Mouse (Mus musculus) CH12F3 (cell line): ENCODE measurements around the gene Lrit3.
"Not testable (repeated sequence)": the region's sequence is repeated elsewhere in the genome, so short reads cannot be mapped to it uniquely, and the experiment has no call there.

ENCODE experiments used
- in situ Hi-C: fragments of 300-500 bp; cut with MboI; formaldehyde crosslinking; loops from 2 replicates; pipeline ENCODE4 v1.14.3; 2020; ENCODE audit warnings: low sequenced_read_pairs

Lrit3 gene

DNA sequence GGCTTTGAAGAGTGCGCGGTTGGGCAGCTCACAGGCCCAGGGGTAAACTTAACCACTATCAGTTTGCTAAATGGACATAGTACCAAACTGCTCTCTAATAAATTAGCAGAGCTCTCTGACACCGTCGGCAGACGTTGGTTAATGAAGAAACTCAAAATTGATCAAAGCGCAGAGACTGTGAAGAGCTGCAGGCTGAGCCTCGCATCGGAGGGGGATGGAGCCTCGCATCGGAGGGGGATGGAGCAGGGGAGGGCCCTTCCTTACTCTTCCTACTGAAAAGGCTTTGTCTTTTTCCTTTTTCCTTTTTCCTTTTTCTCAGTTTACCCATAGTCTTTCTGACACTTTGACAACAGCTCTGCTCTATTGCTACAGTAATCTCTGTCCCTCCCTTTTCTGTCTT is 22.4 kb downstream of the Lrit3 start:
- in situ Hi-C loops, result no loop called here

DNA sequence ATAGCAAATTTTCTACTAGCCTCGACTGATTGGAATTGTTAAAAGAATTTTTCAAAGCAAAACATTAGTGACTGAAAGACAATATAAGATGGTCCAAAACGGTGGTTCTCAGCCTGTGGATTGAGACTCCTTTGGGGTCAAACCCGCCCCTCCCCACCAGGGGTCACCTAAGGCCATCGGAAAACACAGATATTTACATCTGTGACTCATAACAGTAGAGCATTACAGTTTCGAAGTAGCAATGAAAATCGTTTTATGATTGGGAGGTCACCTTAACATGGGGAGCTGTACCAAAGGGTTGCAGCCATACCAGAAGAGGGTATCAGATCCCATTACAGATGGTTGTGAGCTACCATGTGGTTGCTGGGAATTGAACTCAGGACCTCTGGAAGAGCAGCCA is 32.6 kb downstream of the Lrit3 start:
- in situ Hi-C loops, result no loop called here

DNA sequence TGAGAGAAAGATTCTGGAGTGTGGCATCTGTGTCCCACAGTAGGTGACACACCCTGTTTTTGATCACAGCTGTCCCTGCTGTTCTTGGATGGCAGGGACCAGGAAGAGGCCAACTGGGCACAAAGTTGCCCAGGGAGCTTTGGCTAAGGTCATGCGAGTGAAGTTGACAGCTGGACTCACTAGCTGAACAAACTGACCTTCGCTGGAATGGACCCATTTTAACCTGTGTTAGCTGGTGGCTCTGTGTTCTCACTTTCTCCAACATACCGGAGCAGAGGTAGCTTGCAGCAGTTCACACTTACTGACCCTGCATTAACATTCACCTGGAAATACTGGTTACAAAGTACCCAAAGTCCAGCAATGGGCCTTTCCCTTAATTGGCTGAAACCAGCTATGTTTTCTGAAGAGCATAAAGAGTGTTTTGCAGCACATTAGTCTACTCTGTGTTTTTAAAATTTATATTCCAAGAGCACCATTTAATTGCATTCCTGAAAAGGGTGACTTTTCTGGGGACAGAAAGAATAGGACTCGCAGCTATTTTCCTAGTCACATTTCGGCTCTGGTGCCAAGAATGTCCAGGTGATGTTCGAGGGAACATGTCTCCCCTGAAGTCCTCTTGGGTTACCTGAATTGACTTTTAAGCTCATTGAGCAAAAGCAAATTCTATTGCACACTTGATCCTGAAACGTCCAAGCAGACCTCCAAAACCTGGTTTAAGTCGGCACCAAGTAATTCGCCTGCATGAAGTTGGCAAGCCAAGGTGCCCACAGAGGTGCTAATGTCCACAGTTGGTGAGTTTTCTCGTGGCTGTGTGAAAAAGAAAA is 36.6 kb downstream of the Lrit3 start:
- in situ Hi-C loops, result no loop called here

DNA sequence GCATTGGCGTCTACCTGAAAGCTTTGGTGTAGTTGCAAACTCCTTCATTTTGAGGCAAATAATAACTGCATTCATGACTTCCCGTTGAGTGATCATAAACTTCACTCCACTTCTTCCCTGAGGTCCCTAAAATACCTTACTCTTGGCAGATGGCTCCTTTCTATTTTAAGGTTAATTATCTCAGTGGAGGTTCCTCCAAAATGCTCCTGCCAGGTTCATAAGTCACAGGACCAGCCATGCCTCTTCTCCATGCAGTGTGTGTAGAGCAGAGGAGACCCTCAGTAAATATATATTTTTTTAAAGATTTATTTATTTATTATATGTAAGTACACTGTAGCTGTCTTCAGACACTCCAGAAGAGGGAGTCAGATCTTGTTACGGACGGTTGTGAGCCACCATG is 37.7 kb downstream of the Lrit3 start:
- in situ Hi-C loops, result no loop called here

DNA sequence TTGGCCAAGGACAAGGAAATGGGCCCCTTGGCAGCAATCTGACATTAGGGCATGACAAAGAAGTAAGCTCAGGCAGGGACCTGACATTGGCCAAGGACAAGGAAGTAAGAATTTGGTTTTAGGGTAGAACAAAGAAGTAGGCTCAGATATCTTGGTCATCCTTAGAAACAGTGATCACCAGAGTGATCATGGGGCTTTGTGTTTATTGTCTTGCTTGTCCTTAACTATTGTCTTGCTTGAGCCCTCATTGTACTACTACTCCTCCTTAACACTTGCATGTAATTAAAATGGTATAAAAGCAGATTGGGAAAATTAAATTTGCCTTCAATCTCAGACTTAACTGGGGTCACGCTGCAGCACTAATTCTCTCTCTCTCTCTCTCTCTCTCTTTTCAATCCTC is 46.2 kb downstream of the Lrit3 start:
- in situ Hi-C loops, result not testable (repeated sequence)

DNA sequence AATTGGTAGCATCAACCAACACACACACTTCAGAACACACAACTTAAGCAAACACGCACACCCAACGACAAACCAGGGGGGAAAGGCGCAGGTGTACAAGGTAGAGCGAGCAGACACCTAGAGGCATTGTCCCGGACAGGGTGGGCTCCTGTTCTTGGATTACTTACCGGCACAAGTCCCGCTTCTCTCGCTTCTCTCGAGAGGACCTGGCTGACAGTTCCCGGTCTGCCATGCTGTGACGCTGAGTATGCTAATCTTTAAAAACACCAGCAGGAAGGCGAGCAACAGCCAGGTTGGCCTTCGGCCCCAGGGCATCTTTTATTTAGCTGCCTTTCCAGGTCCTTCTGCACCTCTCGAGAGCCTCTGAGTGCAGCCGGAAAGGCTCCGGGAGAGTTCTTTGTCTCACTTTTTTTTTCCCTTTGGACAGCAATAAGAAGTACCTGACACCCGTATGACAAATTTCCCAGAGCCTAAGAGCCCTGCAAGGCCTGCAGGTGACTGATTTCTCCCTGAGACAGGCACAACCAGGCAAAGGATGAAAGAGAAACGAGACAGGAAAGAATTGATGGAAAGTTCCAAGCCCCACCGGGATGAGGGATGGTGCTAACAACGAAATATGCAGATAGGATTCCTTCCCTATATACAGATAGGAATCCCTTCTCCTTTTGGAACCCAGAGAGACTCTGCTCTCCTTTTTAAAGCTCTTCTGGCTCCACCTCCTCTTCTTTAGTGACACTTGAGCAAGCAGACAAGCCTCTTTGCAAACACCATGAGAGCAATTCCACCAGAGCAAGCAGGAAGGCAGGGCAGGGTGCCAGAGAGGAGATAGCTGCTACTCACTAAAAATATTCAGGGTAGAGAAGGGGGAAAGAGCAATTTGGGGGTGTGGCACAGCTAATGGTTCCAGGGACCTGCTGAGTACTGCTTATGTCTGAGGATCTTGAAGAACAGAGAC is 48.9 kb downstream of the Lrit3 start, which contains the start of gene Egf:
Gene Egf, minus strand, starts transcription at position 667 of the 955 bp plus-strand sequence.
- in situ Hi-C loops, result no loop called here

DNA sequence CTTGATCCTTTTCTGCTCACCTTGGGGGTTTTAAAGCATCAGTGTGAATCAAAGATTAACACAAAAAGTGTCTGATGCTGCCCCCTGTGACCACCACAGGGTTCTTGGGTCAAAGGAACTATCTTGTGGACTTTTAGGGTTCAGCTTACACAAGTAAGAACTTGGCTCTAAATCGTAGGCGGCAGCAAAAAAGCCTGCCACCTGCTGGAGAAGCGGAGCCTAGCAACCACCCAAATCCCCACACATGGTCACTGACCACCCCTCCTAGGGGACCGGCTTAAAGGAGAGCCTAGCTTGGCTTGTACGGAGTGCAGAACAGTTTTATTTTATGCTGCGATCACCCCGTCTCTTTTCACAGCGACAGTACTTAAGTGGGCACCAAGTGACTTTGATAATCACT is 59.0 kb downstream of the Lrit3 start:
- in situ Hi-C loops, result no loop called here

DNA sequence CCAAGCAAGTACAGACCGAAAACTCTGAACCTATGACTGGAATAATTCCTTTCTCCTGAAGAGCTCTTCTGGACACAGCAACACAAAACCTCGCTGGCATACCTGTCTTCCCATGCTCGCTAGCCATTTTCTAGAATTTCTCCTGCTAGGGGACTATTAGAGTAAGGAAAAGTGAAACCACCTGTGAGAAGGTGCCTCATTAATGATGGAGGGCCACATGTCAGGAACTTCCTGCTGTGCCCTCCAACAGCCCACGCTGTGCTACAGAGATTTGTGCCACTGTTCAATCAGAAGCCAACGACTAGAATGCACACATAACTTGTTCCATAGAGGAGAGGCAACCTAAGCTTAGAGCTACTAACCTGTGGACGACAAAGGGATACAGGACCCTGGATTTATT is 61.0 kb downstream of the Lrit3 start:
- in situ Hi-C loops, result no loop called here

DNA sequence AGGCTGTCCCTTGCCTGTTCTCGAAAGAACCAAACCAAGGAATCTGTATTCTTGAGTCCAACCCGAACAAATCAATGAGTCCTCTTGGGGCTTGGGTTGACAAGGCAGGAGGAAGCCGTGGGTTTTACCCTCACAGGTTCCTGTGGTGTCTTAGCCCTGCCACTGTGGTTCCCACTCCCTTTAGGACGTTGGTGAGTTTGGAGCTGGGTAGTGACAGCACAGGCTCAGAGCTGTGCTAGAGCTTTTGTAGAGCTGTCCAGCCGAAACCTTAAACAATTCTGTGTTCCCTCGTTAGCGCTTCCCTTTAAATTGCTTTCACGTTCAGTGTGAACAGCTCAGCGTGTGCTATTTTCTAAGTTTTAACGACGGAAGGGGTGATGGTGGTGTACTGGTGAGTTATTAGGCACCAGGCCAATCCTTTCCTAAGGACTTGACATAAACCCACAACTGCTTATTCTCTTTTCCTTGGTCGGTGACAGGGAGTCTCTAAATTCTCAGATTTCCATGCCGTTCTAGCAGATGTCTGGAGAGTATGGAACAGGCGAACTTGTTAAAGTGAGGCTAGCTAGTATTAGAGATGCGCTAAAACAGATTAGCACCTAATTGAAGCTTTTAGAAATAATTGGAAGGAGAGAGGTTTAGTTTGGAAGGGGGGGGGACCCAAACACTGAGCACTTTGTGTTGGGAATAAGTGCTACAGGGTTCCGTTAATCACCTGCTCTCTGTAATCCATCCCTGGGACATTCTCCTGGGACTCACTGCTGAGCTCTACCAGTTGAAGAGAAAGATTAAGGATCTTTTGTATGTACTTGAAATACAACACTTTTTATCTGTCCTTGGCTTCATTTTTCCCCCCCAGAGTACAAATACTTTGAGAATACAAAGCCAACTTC is 65.3 kb downstream of the Lrit3 start:
- in situ Hi-C loops, result no loop called here
